Mouse (Mus musculus) MEL (cell line): ENCODE data around the gene Zscan21. TPM values are rescaled to one million over a fixed set of nuclear protein-coding genes. Genes with fewer than 3 reads are reported as not detected.

Experiments
- DNase-seq: peaks from one replicate; pipeline ENCODE4 v3.0.0; 2011; ENCODE audit warnings: low read depth, low spot score
- H3K27ac ChIP-seq: 2 replicates; pipeline ENCODE4 v1.5.1; 2012; ENCODE audit warnings: low read depth, mild to moderate bottlenecking, control low read depth, low read length, moderate library complexity; ENCODE audit not compliant: control insufficient read depth
- H3K27me3 ChIP-seq, 2 experiments: fragments of 150-350 bp in 1 of 2; sonication (generic) in 1 of 2; 2 replicates each; pipeline ENCODE4 v1.6.1; 2012; ENCODE audit warnings: low read length in 2 of 2, mild to moderate bottlenecking in 2 of 2, improper control_type of control experiment in 1 of 2, moderate library complexity in 1 of 2; ENCODE audit not compliant: insufficient read depth in 2 of 2, control insufficient read depth in 1 of 2
- H3K36me3 ChIP-seq, 2 experiments: 2 replicates each; pipeline ENCODE4 v1.6.1; 2012 to 2014; ENCODE audit warnings: low read length in 2 of 2, improper control_type of control experiment in 1 of 2, inconsistent platforms in 1 of 2, mild to moderate bottlenecking in 1 of 2; ENCODE audit not compliant: insufficient read depth in 2 of 2, control insufficient read depth in 1 of 2
- H3K4me1 ChIP-seq, 2 experiments: fragments of 150-350 bp in 1 of 2; sonication (generic) in 1 of 2; 2 replicates each; pipeline ENCODE4 v1.6.1; 2012; ENCODE audit warnings: low read length in 2 of 2, improper control_type of control experiment in 1 of 2, mild to moderate bottlenecking in 1 of 2; ENCODE audit not compliant: insufficient read depth in 2 of 2, control insufficient read depth in 1 of 2
- H3K4me3 ChIP-seq, 2 experiments: fragments of 150-350 bp in 1 of 2; sonication (generic) in 1 of 2; 2 replicates each; pipeline ENCODE4 v1.5.1; 2012; ENCODE audit warnings: low read depth in 2 of 2, low read length in 2 of 2, mild to moderate bottlenecking in 2 of 2, moderate library complexity in 2 of 2, control low read depth in 1 of 2, improper control_type of control experiment in 1 of 2; ENCODE audit not compliant: control insufficient read depth in 1 of 2, insufficient read depth in 1 of 2
- H3K79me2 ChIP-seq: 2 replicates; pipeline ENCODE4 v1.6.1; 2012; ENCODE audit warnings: mild to moderate bottlenecking, low read length, moderate library complexity; ENCODE audit not compliant: control insufficient read depth, poor library complexity, insufficient read depth
- H3K9ac ChIP-seq: 2 replicates; pipeline ENCODE4 v1.6.1; 2012; ENCODE audit warnings: low read depth, mild to moderate bottlenecking, control low read depth, low read length, moderate library complexity; ENCODE audit not compliant: control insufficient read depth, poor library complexity, severe bottlenecking
- H3K9me3 ChIP-seq: fragments of 150-350 bp; sonication (generic); replicated peaks from 2 replicates; pipeline ENCODE4 v1.6.1; 2012; ENCODE audit warnings: mild to moderate bottlenecking, low read length, improper control_type of control experiment, moderate library complexity; ENCODE audit not compliant: insufficient read depth
- BHLHE40 ChIP-seq: IDR thresholded peaks from 2 replicates; pipeline ENCODE4 v1.6.1; 2012; ENCODE audit warnings: low read depth, mild to moderate bottlenecking, inconsistent platforms, low read length, improper control_type of control experiment, borderline replicate concordance
- CHD2 ChIP-seq: IDR thresholded peaks from 2 replicates; pipeline ENCODE4 v1.6.1; 2011; ENCODE audit warnings: low read length, improper control_type of control experiment
- CTCF ChIP-seq, 3 experiments: IDR thresholded peaks in 2 of 3; conservative IDR thresholded peaks in 1 of 3; 2 replicates each; pipeline ENCODE4 v1.5.1; 2011 to 2012; ENCODE audit warnings: low read length in 3 of 3, low read depth in 2 of 3, mild to moderate bottlenecking in 2 of 3, improper control_type of control experiment in 1 of 3, inconsistent platforms in 1 of 3, mixed read lengths in 1 of 3, moderate library complexity in 1 of 3; ENCODE audit not compliant: control insufficient read depth in 1 of 3, insufficient read depth in 1 of 3, poor library complexity in 1 of 3, severe bottlenecking in 1 of 3
- EP300 ChIP-seq, 2 experiments: IDR thresholded peaks; 2 replicates each; pipeline ENCODE4 v1.6.1; 2011; ENCODE audit warnings: improper control_type of control experiment in 2 of 2, low read length in 2 of 2, low read depth in 1 of 2, mild to moderate bottlenecking in 1 of 2
- ETS1 ChIP-seq: IDR thresholded peaks from 2 replicates; pipeline ENCODE4 v1.6.1; 2012; ENCODE audit warnings: low read depth, mild to moderate bottlenecking, inconsistent platforms, low read length, improper control_type of control experiment, moderate library complexity
- MAFK ChIP-seq: IDR thresholded peaks from 2 replicates; pipeline ENCODE4 v1.6.1; 2011; ENCODE audit warnings: low read depth, mild to moderate bottlenecking, low read length, improper control_type of control experiment, borderline replicate concordance
- NRF1 ChIP-seq: IDR thresholded peaks from 2 replicates; pipeline ENCODE4 v1.6.1; 2014; ENCODE audit warnings: low read depth, mild to moderate bottlenecking, inconsistent platforms, low read length, improper control_type of control experiment, moderate library complexity; ENCODE audit not compliant: poor library complexity, insufficient read depth, severe bottlenecking
- POLR2A ChIP-seq, 2 experiments: IDR thresholded peaks; 2 replicates each; pipeline ENCODE4 v1.6.1; 2011 to 2012; ENCODE audit warnings: low read length in 2 of 2, mild to moderate bottlenecking in 2 of 2, control low read depth in 1 of 2, improper control_type of control experiment in 1 of 2, low read depth in 1 of 2, moderate library complexity in 1 of 2; ENCODE audit not compliant: control insufficient read depth in 1 of 2, insufficient read depth in 1 of 2, poor library complexity in 1 of 2
- POLR2AphosphoS5 ChIP-seq: IDR thresholded peaks from 2 replicates; pipeline ENCODE4 v1.6.1; 2012; ENCODE audit warnings: low read depth, borderline replicate concordance, mild to moderate bottlenecking, inconsistent platforms, low read length, moderate library complexity, mixed read lengths
- SIN3A ChIP-seq: IDR thresholded peaks from 2 replicates; pipeline ENCODE4 v1.6.1; 2012; ENCODE audit warnings: low read length, improper control_type of control experiment, inconsistent platforms
- TAL1 ChIP-seq: IDR thresholded peaks from 2 replicates; pipeline ENCODE4 v1.6.1; 2012; ENCODE audit warnings: mild to moderate bottlenecking, inconsistent platforms, low read length, moderate library complexity, mixed read lengths
- TBP ChIP-seq: IDR thresholded peaks from 2 replicates; pipeline ENCODE4 v1.8.0; 2011; ENCODE audit warnings: low read depth, low read length, improper control_type of control experiment
- USF2 ChIP-seq, 2 experiments: IDR thresholded peaks; 2 replicates each; pipeline ENCODE4 v1.6.1; 2011 to 2012; ENCODE audit warnings: improper control_type of control experiment in 2 of 2, low read length in 2 of 2, borderline replicate concordance in 1 of 2, inconsistent platforms in 1 of 2, low read depth in 1 of 2, mild to moderate bottlenecking in 1 of 2; ENCODE audit not compliant: insufficient read depth in 1 of 2
- ZC3H11A ChIP-seq: IDR thresholded peaks from 2 replicates; pipeline ENCODE4 v1.6.1; 2012; ENCODE audit warnings: low read depth, mild to moderate bottlenecking, inconsistent platforms, low read length, improper control_type of control experiment
- ZMIZ1 ChIP-seq: IDR thresholded peaks from 2 replicates; pipeline ENCODE4 v1.6.1; 2012; ENCODE audit warnings: low read depth, mild to moderate bottlenecking, inconsistent platforms, low read length, improper control_type of control experiment, moderate library complexity
- ZNF384 ChIP-seq: IDR thresholded peaks from 2 replicates; pipeline ENCODE4 v1.6.1; 2012; ENCODE audit warnings: low read depth, mild to moderate bottlenecking, inconsistent platforms, low read length, improper control_type of control experiment
- polyA plus RNA-seq, 2 experiments: library from polyadenylated mRNA; stranded (reverse) in 1 of 2; unstranded in 1 of 2; fragments of >175 nt in 1 of 2; fragments of >200 nt in 1 of 2; gene quantifications; 2 replicates each; pipeline versions ENCODE4 v1.2.1 to v1.2.4; 2012; ENCODE audit warnings: low replicate concordance in 2 of 2, low read depth in 1 of 2; ENCODE audit not compliant: insufficient read length in 2 of 2, insufficient read depth in 1 of 2, missing spikeins in 1 of 2
- total RNA-seq: library from RNA; depleted of rRNA; stranded (reverse); fragments of 300-350 nt; gene quantifications from 2 replicates; pipeline ENCODE4 v1.2.3, GENCODE M21; 2012

Zscan21 gene
- total and polyA plus RNA-seq, 3 experiments, result 9.0 to 10.5 TPM; not detected in 1

DNA sequence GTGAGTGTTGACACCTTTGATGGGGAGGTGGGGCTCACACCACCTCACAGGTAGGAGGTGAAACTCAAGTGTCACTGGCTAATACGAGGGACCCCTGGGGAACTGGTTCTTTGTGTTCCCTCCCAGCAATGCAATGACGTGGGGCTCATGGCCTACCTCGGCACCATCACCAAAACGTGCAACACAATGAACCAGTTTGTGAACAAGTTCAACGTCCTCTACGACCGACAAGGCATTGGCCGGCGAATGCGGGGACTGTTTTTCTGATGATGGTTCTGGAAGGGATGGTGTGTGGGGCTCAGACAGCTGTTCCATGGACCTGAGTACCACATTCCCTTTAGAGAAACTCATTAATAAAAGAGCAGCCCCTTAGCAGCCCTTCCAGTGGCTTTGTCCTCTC lies 46.9 kb downstream of the Zscan21 start:
- Histone ChIP-seq H3K9ac (no peak overlapping the region), H3K9me3 (no peaks in the 10 kb centered on the region), H3K36me3 (peaks cover 3 to 7% of the 10 kb centered on the region in 2 experiments; a peak in 2 of 4 replicates), H3K27ac (no peak overlapping the region), H3K79me2 (peaks cover 9% of the 10 kb centered on the region), H3K4me1 (peaks cover 0 to 3% of the 10 kb centered on the region in 2 experiments; a peak in 1 of 4 replicates), H3K27me3 (no peaks in the 10 kb centered on the region), H3K4me3 (no peak overlapping the region)
- DNase-seq, result peak; percentile 42
- TF ChIP-seq MAFK (0 out of 2 replicates have a peak, but pooled peaks have one; percentile 6), ZNF384 (no peak)

DNA sequence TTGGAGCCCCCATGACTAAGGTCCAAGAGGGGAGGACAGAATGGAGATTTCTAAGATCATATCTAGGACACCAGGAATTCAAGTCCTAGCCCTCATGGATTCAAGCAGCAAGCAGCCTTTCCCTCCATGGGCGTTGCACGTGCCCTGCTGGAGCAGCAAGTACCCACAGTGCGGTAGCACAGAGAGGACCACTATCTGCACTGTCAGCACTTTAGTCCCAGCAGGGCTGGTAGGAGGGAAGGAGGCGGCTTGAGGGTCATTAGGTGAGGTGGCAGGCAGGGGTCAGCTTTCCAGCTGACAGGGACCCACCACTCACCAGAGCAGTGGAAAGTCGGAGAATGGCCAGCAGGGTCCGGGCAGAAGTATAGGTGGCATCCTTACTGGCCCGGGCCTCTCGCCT lies 48.9 kb downstream of the Zscan21 start:
- H3K4me3 ChIP-seq, result no peak overlapping the region
- no peak for DNase-seq
- H3K4me1 ChIP-seq, result peaks cover 0 to 3% of the 10 kb centered on the region in 2 experiments; a peak in 1 of 4 replicates
- no peaks in the 10 kb centered on the region for H3K9me3 ChIP-seq
- peaks cover 23% of the 10 kb centered on the region for H3K79me2 ChIP-seq
- TF ChIP-seq CHD2, result no peak
- no peak for TF ChIP-seq ZC3H11A
- TF ChIP-seq SIN3A, result no peak
- TF ChIP-seq POLR2A (IDR thresholded peaks at IDR 0.05; ENCODE audit: control insufficient read depth in 1 of 2, insufficient read depth in 1 of 2, low read depth in 1 of 2, low read length in 2 of 2, poor library complexity in 1 of 2), result peak; percentile 46; a peak in 2 of 4 replicates
- no peak for TF ChIP-seq ETS1
- TF ChIP-seq POLR2AphosphoS5, result peak; percentile 14; the same call in 1 of the 2 replicates
- no peak for TF ChIP-seq CTCF (IDR thresholded peaks at IDR 0.05 in 2 of 3, conservative IDR thresholded peaks at IDR 0.05 in 1 of 3; ENCODE audit: control insufficient read depth in 1 of 3, insufficient read depth in 1 of 3, low read depth in 2 of 3, low read length in 3 of 3, poor library complexity in 1 of 3, severe bottlenecking in 1 of 3)
- TF ChIP-seq BHLHE40, result no peak
- no peak for TF ChIP-seq TBP
- no peak for TF ChIP-seq EP300 (IDR thresholded peaks at IDR 0.05; ENCODE audit: low read depth in 1 of 2, low read length in 2 of 2)
- peak; percentile 63; the same call in 1 of the 2 replicates for TF ChIP-seq MAFK
- no peak for TF ChIP-seq USF2 (IDR thresholded peaks at IDR 0.05; ENCODE audit: borderline replicate concordance in 1 of 2, insufficient read depth in 1 of 2, low read depth in 1 of 2, low read length in 2 of 2)
- no peak for TF ChIP-seq NRF1
- TF ChIP-seq ZMIZ1, result no peak
- TF ChIP-seq TAL1, result no peak
- H3K27me3 ChIP-seq, result no peaks in the 10 kb centered on the region
- H3K27ac ChIP-seq, result no peak overlapping the region
- H3K36me3 ChIP-seq, result peaks cover 6 to 15% of the 10 kb centered on the region in 2 experiments; a peak in 3 of 4 replicates
- H3K9ac ChIP-seq, result no peak overlapping the region
